Mouse (Mus musculus) midbrain, embryonic 14.5 days (tissue): ENCODE measurements at regions not wholly inside any gene's neighbourhood (a gene's known extent, or its start where the extent isn't known, plus 50 kb on each side); places are given as distances from the start of the nearest gene placed in this dataset.

Source experiments
- ATAC-seq: fragments of 200-750 bp; cut with Nextera tagmentation; 2 replicates; pipeline ENCODE4 v1.8.0; 2017; ENCODE audit warnings: moderate number of reproducible peaks, moderate library complexity; ENCODE audit not compliant: low FRiP score, low TSS enrichment
- DNase-seq: peaks from one replicate; pipeline ENCODE4 v3.0.0-alpha.2; 2015
- H3K27ac ChIP-seq: fragments of 300-500 bp; sonication (generic); replicated peaks from 2 replicates; pipeline ENCODE4 v1.5.1; 2014; ENCODE audit warnings: mild to moderate bottlenecking, low read depth, low read length, moderate library complexity
- H3K27me3 ChIP-seq: fragments of 300-500 bp; sonication (generic); 2 replicates; pipeline ENCODE4 v1.6.1; 2014; ENCODE audit warnings: low read length, control low read depth, mixed read lengths; ENCODE audit not compliant: control insufficient read depth, insufficient read depth
- H3K36me3 ChIP-seq: fragments of 300-500 bp; sonication (generic); 2 replicates; pipeline ENCODE4 v1.6.1; 2014; ENCODE audit warnings: low read length, control low read depth; ENCODE audit not compliant: control insufficient read depth, insufficient read depth
- H3K4me1 ChIP-seq: fragments of 300-500 bp; sonication (generic); 2 replicates; pipeline ENCODE4 v1.6.1; 2014; ENCODE audit warnings: mild to moderate bottlenecking, antibody characterized with exemption, low read length, control low read depth; ENCODE audit not compliant: control insufficient read depth, insufficient read depth
- H3K4me2 ChIP-seq: fragments of 300-500 bp; sonication (generic); 2 replicates; pipeline ENCODE4 v1.6.1; 2014; ENCODE audit warnings: mild to moderate bottlenecking, low read length, moderate library complexity
- H3K4me3 ChIP-seq: fragments of 300-500 bp; sonication (generic); replicated peaks from 2 replicates; pipeline ENCODE4 v1.5.1; 2014; ENCODE audit warnings: low read depth, low read length
- H3K9ac ChIP-seq: fragments of 300-500 bp; sonication (generic); replicated peaks from 2 replicates; pipeline ENCODE4 v1.6.1; 2014; ENCODE audit warnings: mild to moderate bottlenecking, low read length, moderate library complexity
- H3K9me3 ChIP-seq: fragments of 300-500 bp; sonication (generic); 2 replicates; pipeline ENCODE4 v1.6.1; 2016; ENCODE audit warnings: low read length, control low read depth, mixed read lengths; ENCODE audit not compliant: control insufficient read depth
- WGBS: fragments of 180-500 bp; shearing (Covaris S2); extraction: QIAGEN DNeasy Blood & Tissue Kit; methylation state at CpG from one replicate; pipeline ENCODE4 v1.1.7; 2014; 5-methylcytosine and 5-hydroxymethylcytosine counted together

GRCm38 (mm10) chr13:107608996-107609503 is 435.2 kb upstream of the Smim15 start:
- H3K27me3 ChIP-seq, result no peaks in the 10 kb centered on the region
- H3K9ac ChIP-seq, result no peak overlapping the region
- no peak for ATAC-seq
- DNase-seq, result no peak
- H3K4me2 ChIP-seq, result no peak overlapping the region
- no peaks in the 10 kb centered on the region for H3K4me1 ChIP-seq
- no peaks in the 10 kb centered on the region for H3K36me3 ChIP-seq
- H3K27ac ChIP-seq, result no peak overlapping the region
- no peak overlapping the region for H3K4me3 ChIP-seq
- no peaks in the 10 kb centered on the region for H3K9me3 ChIP-seq
- WGBS, result 80% methylated on average over 3 of the region's 3 CpGs

- H3K9me3 ChIP-seq, result no peaks in the 10 kb centered on the region
- H3K27ac ChIP-seq, result no peak overlapping the region
- H3K4me2 ChIP-seq, result no peak overlapping the region
- no peak overlapping the region for H3K9ac ChIP-seq
- H3K27me3 ChIP-seq, result no peaks in the 10 kb centered on the region
- no peaks in the 10 kb centered on the region for H3K36me3 ChIP-seq
- H3K4me3 ChIP-seq, result no peak overlapping the region
- WGBS, result 88% methylated on average over 4 of the region's 4 CpGs
- DNase-seq, result no peak
- no peaks in the 10 kb centered on the region for H3K4me1 ChIP-seq
- ATAC-seq, result no peak
Measured at GRCm38 (mm10) chr13:107607294-107607693, 437.0 kb upstream of the Smim15 start.

GRCm38 (mm10) chr13:107602149-107602548 is 442.1 kb upstream of the Smim15 start:
- Histone ChIP-seq H3K9ac (no peak overlapping the region), H3K27ac (no peak overlapping the region), H3K9me3 (no peaks in the 10 kb centered on the region), H3K4me3 (no peak overlapping the region), H3K4me2 (no peak overlapping the region), H3K36me3 (no peaks in the 10 kb centered on the region), H3K4me1 (peaks cover 6% of the 10 kb centered on the region), H3K27me3 (no peaks in the 10 kb centered on the region)
- no peak for DNase-seq
- 91% methylated on average over 5 of the region's 5 CpGs for WGBS
- ATAC-seq, result no peak

- H3K27me3 ChIP-seq, result no peaks in the 10 kb centered on the region
- H3K4me3 ChIP-seq, result no peak overlapping the region
- H3K4me2 ChIP-seq, result peak overlapping the region; percentile 33
- WGBS, result 90% methylated on average over 4 of the region's 4 CpGs
- no peaks in the 10 kb centered on the region for H3K9me3 ChIP-seq
- H3K27ac ChIP-seq, result no peak overlapping the region
- H3K36me3 ChIP-seq, result no peaks in the 10 kb centered on the region
- DNase-seq, result no peak
- H3K4me1 ChIP-seq, result peaks cover 6% of the 10 kb centered on the region
- ATAC-seq, result no peak
- H3K9ac ChIP-seq, result no peak overlapping the region
Measured at GRCm38 (mm10) chr13:107601132-107601439, 443.2 kb upstream of the Smim15 start.

GRCm38 (mm10) chr13:107600331-107601131 is 443.7 kb upstream of the Smim15 start:
- Histone ChIP-seq H3K4me3 (no peak overlapping the region), H3K4me2 (peak overlapping the region; percentile 33), H3K27me3 (no peaks in the 10 kb centered on the region), H3K4me1 (peaks cover 6% of the 10 kb centered on the region), H3K9ac (0 out of 2 replicates have a peak overlapping the region, but pooled peaks have one; percentile 31), H3K36me3 (no peaks in the 10 kb centered on the region), H3K27ac (no peak overlapping the region), H3K9me3 (no peaks in the 10 kb centered on the region)
- DNase-seq (peak; percentile 68), ATAC-seq (no peak)
- 29% methylated on average over 22 of the region's 22 CpGs for WGBS

- DNase-seq (no peak), ATAC-seq (no peak)
- no peak overlapping the region for H3K4me2 ChIP-seq
- peaks cover 6% of the 10 kb centered on the region for H3K4me1 ChIP-seq
- H3K36me3 ChIP-seq, result no peaks in the 10 kb centered on the region
- H3K4me3 ChIP-seq, result no peak overlapping the region
- 39% methylated on average over 4 of the region's 4 CpGs for WGBS
- H3K27ac ChIP-seq, result no peak overlapping the region
- H3K9me3 ChIP-seq, result no peaks in the 10 kb centered on the region
- no peaks in the 10 kb centered on the region for H3K27me3 ChIP-seq
- no peak overlapping the region for H3K9ac ChIP-seq
Measured at GRCm38 (mm10) chr13:107599094-107599644, 445.1 kb upstream of the Smim15 start.

- no peaks in the 10 kb centered on the region for H3K27me3 ChIP-seq
- no peak overlapping the region for H3K4me2 ChIP-seq
- no peaks in the 10 kb centered on the region for H3K9me3 ChIP-seq
- ATAC-seq (no peak), DNase-seq (no peak)
- no peaks in the 10 kb centered on the region for H3K36me3 ChIP-seq
- no peak overlapping the region for H3K27ac ChIP-seq
- no peak overlapping the region for H3K9ac ChIP-seq
- WGBS, result 9% methylated on average over 1 of the region's 1 CpGs
- H3K4me1 ChIP-seq, result peaks cover 6% of the 10 kb centered on the region
- H3K4me3 ChIP-seq, result no peak overlapping the region
Measured at GRCm38 (mm10) chr13:107598391-107598790, 445.9 kb upstream of the Smim15 start.

GRCm38 (mm10) chr13:107597217-107597616 is 447.0 kb upstream of the Smim15 start:
- WGBS, result 68% methylated on average over 2 of the region's 2 CpGs
- Histone ChIP-seq H3K4me1 (peaks cover 6% of the 10 kb centered on the region), H3K9ac (no peak overlapping the region), H3K9me3 (no peaks in the 10 kb centered on the region), H3K4me2 (no peak overlapping the region), H3K36me3 (no peaks in the 10 kb centered on the region), H3K4me3 (no peak overlapping the region), H3K27ac (no peak overlapping the region), H3K27me3 (no peaks in the 10 kb centered on the region)
- DNase-seq, result no peak
- no peak for ATAC-seq

GRCm38 (mm10) chr13:107596183-107596582 is 448.1 kb upstream of the Smim15 start:
- no peak for ATAC-seq
- H3K9ac ChIP-seq, result no peak overlapping the region
- H3K4me1 ChIP-seq, result peaks cover 6% of the 10 kb centered on the region

More at GRCm38 (mm10) chr13:107596183-107596582, 448.1 kb upstream of the Smim15 start:
- H3K9me3 ChIP-seq, result no peaks in the 10 kb centered on the region
- no peak overlapping the region for H3K4me2 ChIP-seq
- DNase-seq, result no peak
- no peak overlapping the region for H3K27ac ChIP-seq
- WGBS, result 95% methylated on average over 2 of the region's 2 CpGs
- H3K4me3 ChIP-seq, result no peak overlapping the region
- no peaks in the 10 kb centered on the region for H3K27me3 ChIP-seq
- H3K36me3 ChIP-seq, result no peaks in the 10 kb centered on the region
